Mouse (Mus musculus): Measurements from ENCODE around the gene Trim60. TPM values are rescaled to one million over a fixed set of nuclear protein-coding genes. Genes with fewer than 3 reads are reported as not detected.

Gene Trim60
- polyA plus RNA-seq, 1 experiment from 2014 or later: not detected

GRCm38 (mm10) chr8:64983150-64983897 lies 35.1 kb downstream of the Trim60 start:
- no peak overlapping the region for H3K27ac ChIP-seq (replicated peaks in 1 of 2; ENCODE audit: control insufficient read depth in 1 of 2, insufficient read depth in 1 of 2, low read depth in 2 of 2, low read length in 2 of 2)
- no peak overlapping the region for H3K4me3 ChIP-seq (ENCODE audit: control insufficient read depth in 1 of 2, insufficient read depth in 1 of 2, low read depth in 1 of 2, low read length in 2 of 2)
- no peaks in the 10 kb centered on the region for H3K27me3 ChIP-seq (ENCODE audit: control insufficient read depth, insufficient read depth, low read length)
- H3K9ac ChIP-seq (ENCODE audit: low read length): no peak overlapping the region
- no peak overlapping the region for H3K4me2 ChIP-seq (ENCODE audit: low read length)
- no peaks in the 10 kb centered on the region for H3K36me3 ChIP-seq (ENCODE audit: control insufficient read depth, insufficient read depth, low read length)
- no peaks in the 10 kb centered on the region for H3K4me1 ChIP-seq (ENCODE audit: control insufficient read depth in 2 of 2, insufficient read depth in 2 of 2, low read length in 2 of 2)
- ATAC-seq (ENCODE audit: insufficient number of reproducible peaks, insufficient read depth, low FRiP score, low read depth): no peak
- H3K9me3 ChIP-seq (ENCODE audit: control insufficient read depth, low read length): no peaks in the 10 kb centered on the region
- WGBS: 71% methylated on average over 20 of the region's 20 CpGs

- Histone ChIP-seq H3K9ac (ENCODE audit: low read length) (no peak overlapping the region), H3K36me3 (ENCODE audit: control insufficient read depth, insufficient read depth, low read length) (peaks cover 52% of the 10 kb centered on the region), H3K4me1 (ENCODE audit: control insufficient read depth in 2 of 2, insufficient read depth in 2 of 2, low read length in 2 of 2) (no peaks in the 10 kb centered on the region), H3K27ac (replicated peaks in 1 of 2; ENCODE audit: control insufficient read depth in 1 of 2, insufficient read depth in 1 of 2, low read depth in 2 of 2, low read length in 2 of 2) (no peak overlapping the region), H3K27me3 (ENCODE audit: control insufficient read depth, insufficient read depth, low read length) (no peaks in the 10 kb centered on the region), H3K4me3 (ENCODE audit: control insufficient read depth in 1 of 2, insufficient read depth in 1 of 2, low read depth in 1 of 2, low read length in 2 of 2) (no peak overlapping the region), H3K4me2 (ENCODE audit: low read length) (no peak overlapping the region), H3K9me3 (ENCODE audit: control insufficient read depth, low read length) (no peaks in the 10 kb centered on the region)
- ATAC-seq (ENCODE audit: insufficient number of reproducible peaks, insufficient read depth, low FRiP score, low read depth): no peak
Measured at GRCm38 (mm10) chr8:64962836-64963235, 55.5 kb downstream of the Trim60 start.

- ATAC-seq (ENCODE audit: insufficient number of reproducible peaks, insufficient read depth, low FRiP score, low read depth): no peak
- Histone ChIP-seq H3K4me1 (ENCODE audit: control insufficient read depth in 2 of 2, insufficient read depth in 2 of 2, low read length in 2 of 2) (no peaks in the 10 kb centered on the region), H3K36me3 (ENCODE audit: control insufficient read depth, insufficient read depth, low read length) (peaks cover 36% of the 10 kb centered on the region), H3K4me2 (ENCODE audit: low read length) (no peak overlapping the region), H3K9me3 (ENCODE audit: control insufficient read depth, low read length) (no peaks in the 10 kb centered on the region), H3K27me3 (ENCODE audit: control insufficient read depth, insufficient read depth, low read length) (no peaks in the 10 kb centered on the region), H3K27ac (replicated peaks in 1 of 2; ENCODE audit: control insufficient read depth in 1 of 2, insufficient read depth in 1 of 2, low read depth in 2 of 2, low read length in 2 of 2) (no peak overlapping the region), H3K9ac (ENCODE audit: low read length) (no peak overlapping the region), H3K4me3 (ENCODE audit: control insufficient read depth in 1 of 2, insufficient read depth in 1 of 2, low read depth in 1 of 2, low read length in 2 of 2) (no peak overlapping the region)
- 84% methylated on average over 9 of the region's 9 CpGs for WGBS
Measured at GRCm38 (mm10) chr8:64959025-64959424, 59.4 kb downstream of the Trim60 start.

GRCm38 (mm10) chr8:64952101-64952500 lies 66.3 kb downstream of the Trim60 start:
- peaks cover 6% of the 10 kb centered on the region; the same call in 1 of the 2 replicates for H3K36me3 ChIP-seq (ENCODE audit: control insufficient read depth, insufficient read depth, low read length)
- H3K27ac ChIP-seq (replicated peaks in 1 of 2; ENCODE audit: control insufficient read depth in 1 of 2, insufficient read depth in 1 of 2, low read depth in 2 of 2, low read length in 2 of 2): no peak overlapping the region
- WGBS: 90% methylated on average over 6 of the region's 6 CpGs
- H3K4me2 ChIP-seq (ENCODE audit: low read length): no peak overlapping the region
- no peak overlapping the region for H3K4me3 ChIP-seq (ENCODE audit: control insufficient read depth in 1 of 2, insufficient read depth in 1 of 2, low read depth in 1 of 2, low read length in 2 of 2)
- no peak overlapping the region for H3K9ac ChIP-seq (ENCODE audit: low read length)
- H3K27me3 ChIP-seq (ENCODE audit: control insufficient read depth, insufficient read depth, low read length): no peaks in the 10 kb centered on the region
- peaks cover 0 to 2% of the 10 kb centered on the region in 2 experiments; a peak in 1 of 4 replicates for H3K4me1 ChIP-seq (ENCODE audit: control insufficient read depth in 2 of 2, insufficient read depth in 2 of 2, low read length in 2 of 2)
- ATAC-seq (ENCODE audit: insufficient number of reproducible peaks, insufficient read depth, low FRiP score, low read depth): no peak
- H3K9me3 ChIP-seq (ENCODE audit: control insufficient read depth, low read length): no peaks in the 10 kb centered on the region

Other genes with a start within 250 kb of the Trim60 start
- gene Klhl2, start 168.6 kb downstream of the Trim60 start, polyA plus RNA-seq (2014; fragmentation: Nextera tagmentation; extraction: Ambion mirVana): 13.1 and 13.9 TPM in 2 replicates
- 30.6 and 34.8 TPM in 2 replicates for gene Tmem192, start 71.4 kb downstream of the Trim60 start, polyA plus RNA-seq (2014; fragmentation: Nextera tagmentation; extraction: Ambion mirVana)
- gene Trim75, start 30.8 kb downstream of the Trim60 start, polyA plus RNA-seq (2014; fragmentation: Nextera tagmentation; extraction: Ambion mirVana): 0.11 TPM in 1 of 2 replicates, not detected in the other
- gene Trim61, start 61 bp downstream of the Trim60 start, polyA plus RNA-seq (2014; fragmentation: Nextera tagmentation; extraction: Ambion mirVana): 0.16 and 0.24 TPM in 2 replicates
- gene Apela, start 18.8 kb upstream of the Trim60 start, polyA plus RNA-seq (2014; fragmentation: Nextera tagmentation; extraction: Ambion mirVana): 5.1 and 7.1 TPM in 2 replicates
- not detected in 2 replicates for gene Gm10663, start 56.4 kb upstream of the Trim60 start, polyA plus RNA-seq (2014; fragmentation: Nextera tagmentation; extraction: Ambion mirVana)
- gene BC030870, start 111.0 kb upstream of the Trim60 start, polyA plus RNA-seq (2014; fragmentation: Nextera tagmentation; extraction: Ambion mirVana): not detected in 2 replicates